13 mouse cellular contexts compared by ENCODE assay signal in genomic region chr2:166168868-166169267, GRCm38 (mm10). TPM values are rescaled to one million over a fixed set of nuclear protein-coding genes. Genes with fewer than 3 reads are reported as not detected.
DNase-seq lines count a peak whose midpoint lies in the region; ATAC-seq and TF ChIP-seq lines count a peak whose summit lies in the region.
"Had no signal": no experiment of that assay in that cellular context is flagged by ENCODE, and none has a peak within 500 bp of the region (broad histone marks: within the 10 kb centered on the region; RNA-seq: fewer than 3 reads in every experiment).

No protein-coding gene starts in this region.

- H3K27me3 ChIP-seq in intestine, embryonic 16.5 days (replicated peaks; ENCODE audit: control insufficient read depth, insufficient read depth, low read length), result no peaks in the 10 kb centered on the region
- no peaks in the 10 kb centered on the region for H3K27me3 ChIP-seq in intestine, embryonic 15.5 days (replicated peaks)
- H3K27me3 ChIP-seq in embryonic facial prominence, embryonic 14.5 days (replicated peaks; ENCODE audit: control insufficient read depth, insufficient read depth, low read length), result no peaks in the 10 kb centered on the region; the same call in 1 of the 2 replicates
- no peaks in the 10 kb centered on the region; the same call in 1 of the 2 replicates for H3K27me3 ChIP-seq in limb, embryonic 11.5 days (ENCODE audit: control insufficient read depth, insufficient read depth, low read length)
- peaks cover 65% of the 10 kb centered on the region for H3K27me3 ChIP-seq in neural tube, embryonic 13.5 days
- H3K27me3 ChIP-seq in liver, embryonic 12.5 days (replicated peaks), result 0 out of 2 replicates have a peak, but pooled peaks cover 8% of the 10 kb centered on the region
- no peaks in the 10 kb centered on the region for H3K27me3 ChIP-seq in thymus, adult 2 months (ENCODE audit: control insufficient read depth, insufficient read depth, low read length)
- H3K27me3 ChIP-seq: stomach, embryonic 15.5 days had no signal

- H3K4me3 ChIP-seq in intestine, embryonic 16.5 days (ENCODE audit: low read length), result no peak overlapping the region
- no peak overlapping the region for H3K4me3 ChIP-seq in intestine, embryonic 15.5 days (replicated peaks)
- no peak overlapping the region for H3K4me3 ChIP-seq in embryonic facial prominence, embryonic 14.5 days (ENCODE audit: low read depth, low read length)
- H3K4me3 ChIP-seq in limb, embryonic 11.5 days (ENCODE audit: low read depth, low read length), result no peak overlapping the region
- no peak overlapping the region for H3K4me3 ChIP-seq in neural tube, embryonic 13.5 days
- H3K4me3 ChIP-seq in liver, embryonic 12.5 days, result no peak overlapping the region
- H3K4me3 ChIP-seq in thymus, adult 2 months (ENCODE audit: control insufficient read depth, insufficient read depth, low read length), result no peak overlapping the region
- H3K4me3 ChIP-seq: stomach, embryonic 15.5 days had no signal

- H3K4me1 ChIP-seq in intestine, embryonic 16.5 days (ENCODE audit: control insufficient read depth, insufficient read depth, low read length), result peaks cover 15% of the 10 kb centered on the region
- H3K4me1 ChIP-seq in intestine, embryonic 15.5 days (replicated peaks), result peaks cover 13% of the 10 kb centered on the region
- H3K4me1 ChIP-seq in embryonic facial prominence, embryonic 14.5 days (ENCODE audit: control insufficient read depth, insufficient read depth, low read length), result peaks cover 15% of the 10 kb centered on the region
- peaks cover 22% of the 10 kb centered on the region for H3K4me1 ChIP-seq in limb, embryonic 11.5 days (ENCODE audit: control insufficient read depth, insufficient read depth, low read length)
- H3K4me1 ChIP-seq in neural tube, embryonic 13.5 days (replicated peaks), result peaks cover 37% of the 10 kb centered on the region
- H3K4me1 ChIP-seq in liver, embryonic 12.5 days, result no peaks in the 10 kb centered on the region
- peaks cover 6% of the 10 kb centered on the region for H3K4me1 ChIP-seq in thymus, adult 2 months (replicated peaks; ENCODE audit: control insufficient read depth, insufficient read depth, low read length)

- peak overlapping the region; percentile 41 for H3K9ac ChIP-seq in intestine, embryonic 16.5 days (ENCODE audit: low read depth, low read length)
- no peak overlapping the region for H3K9ac ChIP-seq in intestine, embryonic 15.5 days
- 0 out of 2 replicates have a peak overlapping the region, but pooled peaks have one; percentile 2 for H3K9ac ChIP-seq in embryonic facial prominence, embryonic 14.5 days (ENCODE audit: low read depth, low read length)
- H3K9ac ChIP-seq in limb, embryonic 11.5 days (ENCODE audit: low read length), result no peak overlapping the region
- 0 out of 2 replicates have a peak overlapping the region, but pooled peaks have one; percentile 17 for H3K9ac ChIP-seq in neural tube, embryonic 13.5 days
- no peak overlapping the region for H3K9ac ChIP-seq in liver, embryonic 12.5 days
- H3K9ac ChIP-seq: liver, postnatal 0 days; stomach, embryonic 15.5 days had no signal

- 59% methylated on average over 7 of the region's 7 CpGs for WGBS in intestine, embryonic 16.5 days
- 55% methylated on average over 7 of the region's 7 CpGs for WGBS in intestine, embryonic 15.5 days
- WGBS in embryonic facial prominence, embryonic 14.5 days, result 30% methylated on average over 7 of the region's 7 CpGs
- 32% methylated on average over 7 of the region's 7 CpGs for WGBS in limb, embryonic 11.5 days
- 7% methylated on average over 7 of the region's 7 CpGs for WGBS in neural tube, embryonic 13.5 days
- 36% methylated on average over 7 of the region's 7 CpGs for WGBS in liver, embryonic 12.5 days (ENCODE audit: insufficient replicate concordance)
- 61% methylated on average over 7 of the region's 7 CpGs for WGBS in thymus, adult 2 months

- H3K4me2 ChIP-seq in intestine, embryonic 16.5 days (ENCODE audit: low read depth, low read length), result no peak overlapping the region
- no peak overlapping the region for H3K4me2 ChIP-seq in intestine, embryonic 15.5 days (replicated peaks)
- H3K4me2 ChIP-seq in embryonic facial prominence, embryonic 14.5 days (ENCODE audit: low read depth, low read length), result no peak overlapping the region
- no peak overlapping the region for H3K4me2 ChIP-seq in limb, embryonic 11.5 days (ENCODE audit: low read depth, severe bottlenecking)
- H3K4me2 ChIP-seq in neural tube, embryonic 13.5 days, result no peak overlapping the region
- no peak overlapping the region for H3K4me2 ChIP-seq in liver, embryonic 12.5 days
- H3K4me2 ChIP-seq: stomach, embryonic 15.5 days had no signal

- no peaks in the 10 kb centered on the region for H3K36me3 ChIP-seq in intestine, embryonic 16.5 days (ENCODE audit: control insufficient read depth, insufficient read depth, low read length)
- H3K36me3 ChIP-seq in intestine, embryonic 15.5 days, result no peaks in the 10 kb centered on the region
- no peaks in the 10 kb centered on the region for H3K36me3 ChIP-seq in embryonic facial prominence, embryonic 14.5 days (ENCODE audit: control insufficient read depth, insufficient read depth, low read length)
- H3K36me3 ChIP-seq in limb, embryonic 11.5 days (ENCODE audit: control insufficient read depth, insufficient read depth, low read length), result no peaks in the 10 kb centered on the region
- no peaks in the 10 kb centered on the region for H3K36me3 ChIP-seq in neural tube, embryonic 13.5 days
- no peaks in the 10 kb centered on the region for H3K36me3 ChIP-seq in liver, embryonic 12.5 days
- no peaks in the 10 kb centered on the region for H3K36me3 ChIP-seq in thymus, adult 2 months (ENCODE audit: control insufficient read depth, insufficient read depth, low read length)
- H3K36me3 ChIP-seq: stomach, embryonic 15.5 days had no signal

- no peak for TF ChIP-seq POLR2A in thymus, adult 2 months (IDR thresholded peaks at IDR 0.05; ENCODE audit: control insufficient read depth, extremely low read depth, insufficient read depth, low read length, poor library complexity)

- H3K9me3 ChIP-seq in intestine, embryonic 16.5 days (ENCODE audit: control insufficient read depth, low read length), result no peaks in the 10 kb centered on the region
- no peaks in the 10 kb centered on the region for H3K9me3 ChIP-seq in intestine, embryonic 15.5 days
- no peaks in the 10 kb centered on the region for H3K9me3 ChIP-seq in embryonic facial prominence, embryonic 14.5 days (ENCODE audit: control insufficient read depth, low read length)
- no peaks in the 10 kb centered on the region for H3K9me3 ChIP-seq in limb, embryonic 11.5 days (ENCODE audit: control insufficient read depth, low read length)
- H3K9me3 ChIP-seq in neural tube, embryonic 13.5 days, result no peaks in the 10 kb centered on the region
- no peaks in the 10 kb centered on the region for H3K9me3 ChIP-seq in liver, embryonic 12.5 days (replicated peaks)
- H3K9me3 ChIP-seq: stomach, embryonic 15.5 days had no signal

- TF ChIP-seq CTCF in thymus, adult 2 months (IDR thresholded peaks at IDR 0.05; ENCODE audit: borderline replicate concordance, control insufficient read depth, extremely low read depth, insufficient read depth, low read length, poor library complexity), result no peak

- no peak for ATAC-seq in intestine, embryonic 16.5 days
- ATAC-seq in intestine, embryonic 15.5 days, result no peak
- no peak for ATAC-seq in embryonic facial prominence, embryonic 14.5 days (ENCODE audit: low read depth)
- no peak for ATAC-seq in limb, embryonic 11.5 days (ENCODE audit: insufficient number of reproducible peaks, low FRiP score, low TSS enrichment, low read depth)
- ATAC-seq in neural tube, embryonic 13.5 days (ENCODE audit: low read depth), result no peak
- no peak for ATAC-seq in liver, embryonic 12.5 days
- ATAC-seq: CD4-positive, CD25-positive, alpha-beta regulatory T cell, adult 4 months; liver, postnatal 0 days had no signal

- DNase-seq in embryonic facial prominence, embryonic 14.5 days (ENCODE audit: low spot score), result no peak
- no peak for DNase-seq in limb, embryonic 11.5 days (ENCODE audit: low spot score)
- DNase-seq in thymus, adult 2 months, result no peak
- DNase-seq in layer of hippocampus, adult 8-10 months (ENCODE audit: low spot score in 2 of 2), result no peak
- DNase-seq: cerebellum, postnatal 36 days; heart, postnatal 14 days; liver, postnatal 0 days had no signal

- 0 out of 2 replicates have a peak overlapping the region, but pooled peaks have one; percentile 24 for H3K27ac ChIP-seq in intestine, embryonic 16.5 days (ENCODE audit: low read length)
- no peak overlapping the region for H3K27ac ChIP-seq in intestine, embryonic 15.5 days
- H3K27ac ChIP-seq in embryonic facial prominence, embryonic 14.5 days (replicated peaks; ENCODE audit: low read depth, low read length), result no peak overlapping the region
- H3K27ac ChIP-seq in limb, embryonic 11.5 days (replicated peaks; ENCODE audit: low read depth, low read length), result peak overlapping the region; percentile 24; the same call in 1 of the 2 replicates
- H3K27ac ChIP-seq in neural tube, embryonic 13.5 days (replicated peaks), result peak overlapping the region; percentile 39; the same call in 1 of the 2 replicates
- H3K27ac ChIP-seq in liver, embryonic 12.5 days, result no peak overlapping the region
- H3K27ac ChIP-seq in thymus, adult 2 months (ENCODE audit: control insufficient read depth, insufficient read depth, low read length), result no peak overlapping the region
- H3K27ac ChIP-seq: stomach, embryonic 15.5 days had no signal

RNA-seq across cellular contexts. Expression of gene Sulf2, which starts 13.4 kb away (rescaled TPM):
- 68.4 and 76.3 TPM in 2 replicates for polyA plus RNA-seq in intestine, embryonic 16.5 days (2015; fragmentation: Nextera tagmentation; extraction: Ambion mirVana)
- polyA plus RNA-seq in intestine, embryonic 15.5 days (2015; fragmentation: Nextera tagmentation; extraction: Ambion mirVana), result 100 and 106 TPM in 2 replicates
- 139 and 160 TPM in 2 replicates for polyA plus RNA-seq in embryonic facial prominence, embryonic 14.5 days (2014; fragmentation: Nextera tagmentation; extraction: Ambion mirVana)
- polyA plus RNA-seq in limb, embryonic 11.5 days (2014; fragmentation: Nextera tagmentation; extraction: Ambion mirVana), result 193 and 210 TPM in 2 replicates
- polyA plus RNA-seq in neural tube, embryonic 13.5 days (2015; fragmentation: Nextera tagmentation; extraction: Ambion mirVana), result 116 and 122 TPM in 2 replicates
- polyA plus RNA-seq in liver, embryonic 12.5 days (2016; fragmentation: Nextera tagmentation; extraction: Ambion mirVana), result 7.5 and 11.8 TPM in 2 replicates
- 19.3 and 24.3 TPM in 2 replicates for polyA plus RNA-seq in thymus, adult 2 months (2012; rRNA removed)
- total RNA-seq in layer of hippocampus, adult 8-10 months (2022), result 100 to 1,000 TPM; 103 to 126 (median 119) TPM

Comparison
In these comparisons a context has a peak if more than half of its experiments do, and no peak if none do; other contexts are left out.
1. H3K27ac ChIP-seq: peak in intestine, embryonic 16.5 days (single experiment), limb, embryonic 11.5 days (single experiment) and neural tube, embryonic 13.5 days (single experiment); none in intestine, embryonic 15.5 days (single experiment), embryonic facial prominence, embryonic 14.5 days (single experiment), liver, embryonic 12.5 days (single experiment) and thymus, adult 2 months (single experiment).
2. H3K9ac ChIP-seq: peak in intestine, embryonic 16.5 days (single experiment), embryonic facial prominence, embryonic 14.5 days (single experiment) and neural tube, embryonic 13.5 days (single experiment); none in intestine, embryonic 15.5 days (single experiment), limb, embryonic 11.5 days (single experiment) and liver, embryonic 12.5 days (single experiment).